Mouse (Mus musculus) midbrain, embryonic 12.5 days (tissue): Measurements from ENCODE around the gene Atl2. TPM values are rescaled to one million over a fixed set of nuclear protein-coding genes. Genes with fewer than 3 reads are reported as not detected.

Experiments
- ATAC-seq: fragments of 200-750 bp; cut with Nextera tagmentation; 2 replicates; pipeline ENCODE4 v1.8.0; 2017; ENCODE audit warnings: low read depth, moderate TSS enrichment, moderate library complexity; ENCODE audit not compliant: low FRiP score
- H3K27ac ChIP-seq: fragments of 300-500 bp; sonication (generic); replicated peaks from 2 replicates; pipeline ENCODE4 v1.5.1; 2016; ENCODE audit warnings: mild to moderate bottlenecking
- H3K27me3 ChIP-seq: fragments of 300-500 bp; sonication (generic); 2 replicates; pipeline ENCODE4 v1.6.1; 2016; ENCODE audit warnings: mild to moderate bottlenecking
- H3K36me3 ChIP-seq: fragments of 300-500 bp; sonication (generic); 2 replicates; pipeline ENCODE4 v1.6.1; 2016
- H3K4me1 ChIP-seq: fragments of 300-500 bp; sonication (generic); 2 replicates; pipeline ENCODE4 v1.6.1; 2016
- H3K4me2 ChIP-seq: fragments of 300-500 bp; sonication (generic); replicated peaks from 2 replicates; pipeline ENCODE4 v1.6.1; 2016; ENCODE audit warnings: mild to moderate bottlenecking, moderate library complexity
- H3K4me3 ChIP-seq: fragments of 300-500 bp; sonication (generic); 2 replicates; pipeline ENCODE4 v1.5.1; 2016; ENCODE audit warnings: mild to moderate bottlenecking
- H3K9ac ChIP-seq: fragments of 300-500 bp; sonication (generic); replicated peaks from 2 replicates; pipeline ENCODE4 v1.6.1; 2016; ENCODE audit warnings: mild to moderate bottlenecking, moderate library complexity
- H3K9me3 ChIP-seq: fragments of 300-500 bp; sonication (generic); 2 replicates; pipeline ENCODE4 v1.6.1; 2016; ENCODE audit warnings: mild to moderate bottlenecking
- WGBS: fragments of 180-500 bp; shearing (Covaris S2); methylation state at CpG from one replicate; pipeline ENCODE4 v1.1.7; 2016; 5-methylcytosine and 5-hydroxymethylcytosine counted together
- polyA plus RNA-seq: library from polyadenylated mRNA; unstranded; fragments of >200 nt; fragmentation: Nextera tagmentation; extraction: Ambion mirVana; gene quantifications from 2 replicates; pipeline ENCODE4 v1.2.1, GENCODE M21; 2016

Atl2 gene
- polyA plus RNA-seq, 1 experiment from 2014 or later: 38.5 TPM

DNA sequence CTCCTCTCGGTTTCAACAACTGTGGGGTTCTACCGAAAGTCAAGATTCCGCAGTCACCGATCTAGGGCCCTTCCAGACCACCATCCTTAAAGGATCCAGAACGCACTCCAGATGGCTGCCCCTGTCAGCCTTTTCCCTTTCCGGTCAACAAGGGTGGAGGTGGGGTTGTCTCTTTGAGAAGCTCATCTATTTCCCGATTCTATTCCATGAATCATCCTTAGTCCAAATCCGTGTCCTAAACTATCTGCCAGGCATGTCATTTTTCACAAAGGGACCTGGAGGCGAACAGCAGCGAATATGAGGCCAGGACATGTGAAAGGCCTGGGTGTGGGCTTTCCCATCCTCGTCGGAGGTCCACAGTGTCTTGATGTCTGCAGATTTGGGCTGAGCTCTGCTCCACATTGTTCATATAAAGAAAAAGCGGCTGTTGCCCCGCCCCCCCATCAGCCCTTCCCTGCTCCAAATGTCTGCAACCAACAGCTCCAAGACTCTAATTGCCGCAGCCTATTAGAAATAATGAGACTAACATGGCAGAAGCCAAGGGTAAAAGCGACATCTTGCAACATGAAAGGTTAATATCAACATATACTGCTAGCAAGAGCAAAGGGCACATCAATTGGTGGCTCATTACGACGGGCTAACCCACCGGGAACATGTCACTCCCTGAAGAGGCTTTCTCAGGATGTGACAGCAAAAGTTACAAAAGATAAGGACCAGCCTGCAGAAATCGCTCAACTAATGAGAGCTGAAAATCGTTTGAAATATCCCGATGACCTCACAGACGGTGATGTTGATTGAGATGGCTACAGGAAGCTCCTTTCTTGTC, 86.2 kb downstream of the Atl2 start:
- H3K27ac ChIP-seq: no peak overlapping the region
- no peaks in the 10 kb centered on the region for H3K9me3 ChIP-seq
- H3K4me3 ChIP-seq: no peak overlapping the region
- ATAC-seq: no peak
- H3K4me2 ChIP-seq: no peak overlapping the region
- WGBS: 78% methylated on average over 23 of the region's 23 CpGs
- no peaks in the 10 kb centered on the region for H3K4me1 ChIP-seq
- peaks cover 30% of the 10 kb centered on the region for H3K27me3 ChIP-seq
- H3K36me3 ChIP-seq: no peaks in the 10 kb centered on the region
- no peak overlapping the region for H3K9ac ChIP-seq

DNA sequence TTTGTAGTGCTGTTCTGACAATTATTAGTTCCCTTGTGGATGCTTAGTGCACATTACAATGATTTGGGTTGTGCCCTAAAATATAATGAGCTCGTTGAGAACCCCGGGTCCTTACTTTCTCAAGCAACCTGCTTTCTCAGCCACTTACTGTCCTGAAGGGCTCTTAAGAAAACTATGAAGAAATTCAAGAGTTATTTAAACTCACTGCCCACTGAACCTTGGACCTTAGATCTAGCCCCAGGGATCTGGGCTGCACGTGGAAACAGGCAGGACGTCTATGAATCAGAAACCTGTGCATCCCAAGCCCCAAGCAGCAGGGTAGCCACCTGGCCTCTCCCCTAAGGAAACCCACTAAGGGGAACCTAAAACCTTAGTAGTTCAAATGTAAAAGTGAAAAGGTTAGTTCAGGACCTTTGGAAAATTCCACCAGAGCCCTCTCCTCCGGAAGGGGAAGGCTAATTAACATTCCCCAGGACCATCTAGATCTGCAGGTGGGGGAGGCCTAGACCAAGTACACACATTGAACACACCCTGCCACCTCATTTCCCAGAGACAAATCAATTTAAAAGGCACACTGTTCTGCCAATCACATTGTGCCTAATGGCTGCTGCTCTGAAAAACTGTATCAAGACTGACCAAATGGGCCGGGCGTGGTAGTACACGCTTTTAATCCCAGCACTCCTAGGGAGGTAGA, 88.5 kb downstream of the Atl2 start:
- no peak overlapping the region for H3K27ac ChIP-seq
- H3K4me1 ChIP-seq: no peaks in the 10 kb centered on the region
- H3K9me3 ChIP-seq: no peaks in the 10 kb centered on the region
- H3K9ac ChIP-seq: no peak overlapping the region
- 78% methylated on average over 8 of the region's 8 CpGs for WGBS
- H3K4me2 ChIP-seq: no peak overlapping the region
- no peaks in the 10 kb centered on the region for H3K36me3 ChIP-seq
- peaks cover 20% of the 10 kb centered on the region for H3K27me3 ChIP-seq
- H3K4me3 ChIP-seq: no peak overlapping the region
- ATAC-seq: no peak

DNA sequence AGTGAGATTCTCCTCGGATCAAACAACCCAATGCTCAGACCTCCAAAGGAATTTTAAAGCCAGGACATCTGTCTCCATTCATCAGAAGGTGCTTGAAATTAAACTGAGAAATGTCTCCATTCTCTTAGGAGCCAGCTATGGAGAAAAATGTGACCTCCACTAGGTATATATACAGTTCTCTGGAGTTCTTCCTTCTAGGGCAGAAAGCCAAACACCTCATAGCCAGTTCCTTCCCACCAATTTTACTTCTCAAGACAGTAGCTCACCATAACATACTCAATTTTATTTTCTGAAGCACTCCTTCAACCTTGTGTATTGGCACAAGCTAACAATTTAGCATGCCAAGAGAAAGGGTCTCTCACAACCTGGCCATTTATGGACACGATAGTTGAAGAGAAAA, 91.2 kb downstream of the Atl2 start:
- H3K9me3 ChIP-seq: no peaks in the 10 kb centered on the region
- 72% methylated on average over 2 of the region's 2 CpGs for WGBS
- H3K9ac ChIP-seq: no peak overlapping the region
- no peak overlapping the region for H3K27ac ChIP-seq
- no peak for ATAC-seq
- H3K27me3 ChIP-seq: peaks cover 9% of the 10 kb centered on the region; the same call in 1 of the 2 replicates
- H3K4me2 ChIP-seq: no peak overlapping the region
- H3K4me1 ChIP-seq: no peaks in the 10 kb centered on the region
- no peak overlapping the region for H3K4me3 ChIP-seq
- H3K36me3 ChIP-seq: no peaks in the 10 kb centered on the region

GRCm38 (mm10) chr17:79802056-79802455, 93.9 kb downstream of the Atl2 start:
- 90% methylated on average over 7 of the region's 7 CpGs for WGBS
- no peak for ATAC-seq

GRCm38 (mm10) chr17:79798831-79799230, 97.1 kb downstream of the Atl2 start:
- Histone ChIP-seq H3K36me3 (no peaks in the 10 kb centered on the region), H3K4me1 (no peaks in the 10 kb centered on the region)
- 93% methylated on average over 10 of the region's 10 CpGs for WGBS

More at GRCm38 (mm10) chr17:79802056-79802455, 93.9 kb downstream of the Atl2 start:
- no peak overlapping the region for H3K27ac ChIP-seq
- no peaks in the 10 kb centered on the region for H3K4me1 ChIP-seq
- no peaks in the 10 kb centered on the region for H3K9me3 ChIP-seq
- no peaks in the 10 kb centered on the region for H3K36me3 ChIP-seq
- H3K27me3 ChIP-seq: no peaks in the 10 kb centered on the region
- no peak overlapping the region for H3K4me2 ChIP-seq
- no peak overlapping the region for H3K9ac ChIP-seq
- H3K4me3 ChIP-seq: no peak overlapping the region

More at GRCm38 (mm10) chr17:79798831-79799230, 97.1 kb downstream of the Atl2 start:
- Histone ChIP-seq H3K9ac (no peak overlapping the region), H3K9me3 (no peaks in the 10 kb centered on the region), H3K4me3 (no peak overlapping the region), H3K27ac (no peak overlapping the region), H3K4me2 (no peak overlapping the region), H3K27me3 (no peaks in the 10 kb centered on the region)
- no peak for ATAC-seq

Other genes starting within 250 kb of the Atl2 start
- 4.5 and 5.3 TPM in 2 replicates for gene Cyp1b1, start 181.1 kb downstream of the Atl2 start, polyA plus RNA-seq
- 125 and 129 TPM in 2 replicates for gene Hnrnpll, start 166.2 kb upstream of the Atl2 start, polyA plus RNA-seq
- 4.8 and 5.0 TPM in 2 replicates for gene Galm, start 231.3 kb upstream of the Atl2 start, polyA plus RNA-seq